ENCODE assay signal across 14 mouse cellular contexts in genomic region chr2:131766500-131766899, GRCm38 (mm10).
"Had no signal": no experiment of that assay in that cellular context is flagged by ENCODE, and none has a peak within 500 bp of the region (broad histone marks: within the 10 kb centered on the region; RNA-seq: fewer than 3 reads in every experiment).

No protein-coding gene starts in this region.

- H3K4me2 ChIP-seq: neural tube, embryonic 12.5 days; neural tube, embryonic 13.5 days; stomach, embryonic 15.5 days had no signal

- H3K9me3 ChIP-seq: neural tube, embryonic 12.5 days; neural tube, embryonic 13.5 days; stomach, embryonic 15.5 days had no signal

- DNase-seq: retina, postnatal 1 day; right cerebral cortex, postnatal 25 days; right cerebral cortex, postnatal 4 days; spleen, adult 18-20 months; thymus, adult 18-20 months; thymus, adult 2 months; thymus, postnatal 14 days; thymus, postnatal 25 days; thymus, postnatal 36 days; thymus, postnatal 4 days had no signal

- H3K36me3 ChIP-seq: neural tube, embryonic 12.5 days; neural tube, embryonic 13.5 days; stomach, embryonic 15.5 days had no signal

- H3K4me1 ChIP-seq: neural tube, embryonic 12.5 days; neural tube, embryonic 13.5 days; stomach, embryonic 15.5 days had no signal

- H3K4me3 ChIP-seq: neural tube, embryonic 12.5 days; neural tube, embryonic 13.5 days; stomach, embryonic 15.5 days had no signal

- H3K27me3 ChIP-seq: neural tube, embryonic 12.5 days; neural tube, embryonic 13.5 days; stomach, embryonic 15.5 days had no signal

- H3K27ac ChIP-seq: neural tube, embryonic 12.5 days; neural tube, embryonic 13.5 days; stomach, embryonic 15.5 days; stomach, postnatal 0 days had no signal

- H3K9ac ChIP-seq: neural tube, embryonic 12.5 days; neural tube, embryonic 13.5 days; stomach, embryonic 15.5 days had no signal
